Comparison of ENCODE assay signal across 7 mouse cellular contexts in the genomic region with DNA sequence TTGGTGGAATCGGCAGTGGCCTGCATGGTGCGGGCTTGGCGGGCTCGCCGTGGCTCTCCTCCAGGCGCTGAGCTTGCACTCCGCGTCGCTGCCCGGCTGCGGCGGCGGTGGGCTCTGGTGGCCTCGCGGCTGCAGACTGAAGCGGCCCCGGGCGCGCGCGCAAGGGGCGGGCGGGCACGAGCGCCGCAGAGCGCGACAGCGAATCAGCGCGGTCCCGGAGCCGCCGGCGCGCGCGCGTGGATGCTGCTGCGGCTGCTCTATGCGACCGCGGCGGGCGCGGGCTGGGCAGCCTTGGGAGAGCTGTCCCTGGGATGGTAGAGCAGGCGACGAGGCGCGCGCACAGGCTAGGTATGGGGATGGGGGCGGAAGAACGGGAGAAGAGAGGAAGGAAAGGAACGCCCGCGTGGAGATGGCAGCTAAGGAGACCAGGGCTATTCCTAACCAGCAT. TPM values are rescaled to one million over a fixed set of nuclear protein-coding genes. Genes with fewer than 3 reads are reported as not detected.
A peak's percentile ranks its signal among the peaks of the same experiment; 100 is the strongest.
DNase-seq lines count a peak whose midpoint lies in the region; ATAC-seq lines count a peak whose summit lies in the region.

No protein-coding gene starts in this region.

- H3K27me3 ChIP-seq in hindbrain, embryonic 12.5 days, result peaks cover 7% of the 10 kb centered on the region
- H3K27me3 ChIP-seq in midbrain, embryonic 12.5 days, result peaks cover 10% of the 10 kb centered on the region
- H3K27me3 ChIP-seq in stomach, embryonic 15.5 days (replicated peaks), result peaks cover 24% of the 10 kb centered on the region

- peak overlapping the region; percentile 63 for H3K4me2 ChIP-seq in hindbrain, embryonic 12.5 days (replicated peaks)
- H3K4me2 ChIP-seq in midbrain, embryonic 12.5 days (replicated peaks), result peak overlapping the region; percentile 58
- H3K4me2 ChIP-seq in stomach, embryonic 15.5 days, result peak overlapping the region; percentile 98

- WGBS in hindbrain, embryonic 12.5 days, result under 1% methylated on average over 53 of the region's 56 CpGs
- WGBS in midbrain, embryonic 12.5 days, result under 1% methylated on average over 50 of the region's 56 CpGs
- WGBS in stomach, embryonic 15.5 days, result under 1% methylated on average over 56 of the region's 56 CpGs

- H3K4me3 ChIP-seq in hindbrain, embryonic 12.5 days, result peak overlapping the region; percentile 66
- peak overlapping the region; percentile 69 for H3K4me3 ChIP-seq in midbrain, embryonic 12.5 days
- peak overlapping the region; percentile 46 for H3K4me3 ChIP-seq in stomach, embryonic 15.5 days (replicated peaks)

- no peaks in the 10 kb centered on the region for H3K9me3 ChIP-seq in hindbrain, embryonic 12.5 days (replicated peaks)
- no peaks in the 10 kb centered on the region for H3K9me3 ChIP-seq in midbrain, embryonic 12.5 days
- no peaks in the 10 kb centered on the region for H3K9me3 ChIP-seq in stomach, embryonic 15.5 days

- H3K4me1 ChIP-seq in hindbrain, embryonic 12.5 days, result peaks cover 24% of the 10 kb centered on the region
- H3K4me1 ChIP-seq in midbrain, embryonic 12.5 days, result peaks cover 25% of the 10 kb centered on the region; the same call in 1 of the 2 replicates
- 0 out of 2 replicates have a peak, but pooled peaks cover 10% of the 10 kb centered on the region for H3K4me1 ChIP-seq in stomach, embryonic 15.5 days

- H3K36me3 ChIP-seq in hindbrain, embryonic 12.5 days, result no peaks in the 10 kb centered on the region
- H3K36me3 ChIP-seq in midbrain, embryonic 12.5 days, result no peaks in the 10 kb centered on the region
- H3K36me3 ChIP-seq in stomach, embryonic 15.5 days, result no peaks in the 10 kb centered on the region

- DNase-seq in adrenal gland, postnatal 36 days, result peak; percentile 43 to 51
- peak; percentile 91 to 95 for DNase-seq in cerebellum, postnatal 14 days
- DNase-seq in frontal cortex, postnatal 14 days (ENCODE audit: low spot score in 2 of 2), result peak; percentile 77 to 78
- DNase-seq in left cerebral cortex, postnatal 14 days (ENCODE audit: low spot score in 2 of 2), result peak; percentile 90 to 93

- intact Hi-C loops in left cerebral cortex, postnatal 14 days (cut with DNase I), result loop anchor here (5.0 kb wide), 2 partner anchors 51 to 171 kb away; a partner anchor contains a TSS

- peak; percentile 96 for ATAC-seq in hindbrain, embryonic 12.5 days (ENCODE audit: low FRiP score)
- ATAC-seq in midbrain, embryonic 12.5 days (ENCODE audit: low FRiP score, low read depth), result peak; percentile 96
- peak; percentile 79 for ATAC-seq in stomach, embryonic 15.5 days (ENCODE audit: insufficient read depth, low FRiP score, low read depth)

- H3K9ac ChIP-seq in hindbrain, embryonic 12.5 days, result peak overlapping the region; percentile 80
- H3K9ac ChIP-seq in midbrain, embryonic 12.5 days (replicated peaks), result peak overlapping the region; percentile 82
- no peak overlapping the region for H3K9ac ChIP-seq in stomach, embryonic 15.5 days

- peak overlapping the region; percentile 93 for H3K27ac ChIP-seq in hindbrain, embryonic 12.5 days
- peak overlapping the region; percentile 92 for H3K27ac ChIP-seq in midbrain, embryonic 12.5 days (replicated peaks)
- H3K27ac ChIP-seq in stomach, embryonic 15.5 days, result no peak overlapping the region

RNA-seq across cellular contexts. Expression of a gene that starts 51.8 kb away (rescaled TPM):
- not detected for total RNA-seq in adrenal gland, postnatal 36 days (2021)
- 0.08 TPM in 1 of 2 replicates, not detected in the other for polyA plus RNA-seq in hindbrain, embryonic 12.5 days (2016; fragmentation: Nextera tagmentation; extraction: Ambion mirVana)
- not detected for total RNA-seq in left cerebral cortex, postnatal 14 days (2021)
- 0.12 TPM in 1 of 2 replicates, not detected in the other for polyA plus RNA-seq in midbrain, embryonic 12.5 days (2016; fragmentation: Nextera tagmentation; extraction: Ambion mirVana)
- polyA plus RNA-seq in stomach, embryonic 15.5 days (2015; fragmentation: Nextera tagmentation; extraction: Ambion mirVana), result not detected in 2 replicates
